Mouse (Mus musculus) cerebellum, adult 2 months (tissue): ENCODE data around the gene Nrxn3.

ENCODE experiments used
- CTCF ChIP-seq: fragments of 200-500 bp; IDR thresholded peaks from 2 replicates; pipeline ENCODE4 v1.5.1; 2011; ENCODE audit warnings: low read depth, mild to moderate bottlenecking, control low read depth, low read length, moderate library complexity, borderline replicate concordance; ENCODE audit not compliant: insufficient read depth
- POLR2A ChIP-seq: fragments of 200-500 bp; IDR thresholded peaks from 2 replicates; pipeline ENCODE4 v1.6.1; 2011; ENCODE audit warnings: low read length, control low read depth, borderline replicate concordance; ENCODE audit not compliant: insufficient read depth

GRCm38 (mm10) chr12:89258879-89259278, 536.2 kb downstream of the Nrxn3 start:
- TF ChIP-seq CTCF (no peak), POLR2A (no peak)
